Mouse (Mus musculus) neural tube, embryonic 13.5 days (tissue): ENCODE data around the gene Pxn. TPM values are rescaled to one million over a fixed set of nuclear protein-coding genes. Genes with fewer than 3 reads are reported as not detected.

ENCODE experiments used
- ATAC-seq: fragments of 200-750 bp; cut with Nextera tagmentation; 2 replicates; pipeline ENCODE4 v1.8.0; 2017; ENCODE audit warnings: low read depth, mild to moderate bottlenecking, moderate TSS enrichment, moderate library complexity
- H3K27ac ChIP-seq: fragments of 300-500 bp; sonication (generic); replicated peaks from 2 replicates; pipeline ENCODE4 v1.5.1; 2015; ENCODE audit warnings: moderate library complexity, mild to moderate bottlenecking, inconsistent platforms
- H3K27me3 ChIP-seq: fragments of 300-500 bp; sonication (generic); 2 replicates; pipeline ENCODE4 v1.6.1; 2015; ENCODE audit warnings: mild to moderate bottlenecking, inconsistent platforms
- H3K36me3 ChIP-seq: fragments of 300-500 bp; sonication (generic); 2 replicates; pipeline ENCODE4 v1.6.1; 2015; ENCODE audit warnings: mild to moderate bottlenecking, inconsistent platforms
- H3K4me1 ChIP-seq: fragments of 300-500 bp; sonication (generic); replicated peaks from 2 replicates; pipeline ENCODE4 v1.6.1; 2015; ENCODE audit warnings: inconsistent platforms
- H3K4me2 ChIP-seq: fragments of 300-500 bp; sonication (generic); 2 replicates; pipeline ENCODE4 v1.6.1; 2015; ENCODE audit warnings: inconsistent platforms, mild to moderate bottlenecking, moderate library complexity
- H3K4me3 ChIP-seq: fragments of 300-500 bp; sonication (generic); 2 replicates; pipeline ENCODE4 v1.5.1; 2015; ENCODE audit warnings: mild to moderate bottlenecking, inconsistent platforms
- H3K9ac ChIP-seq: fragments of 300-500 bp; sonication (generic); 2 replicates; pipeline ENCODE4 v1.6.1; 2015; ENCODE audit warnings: moderate library complexity, mild to moderate bottlenecking, inconsistent platforms
- H3K9me3 ChIP-seq: fragments of 300-500 bp; sonication (generic); 2 replicates; pipeline ENCODE4 v1.6.1; 2016; ENCODE audit warnings: inconsistent platforms
- whole genome bisulfite sequencing: fragments of 180-500 bp; shearing (Covaris S2); methylation state at CpG from one replicate; pipeline ENCODE4 v1.1.7; 2015; 5-methylcytosine and 5-hydroxymethylcytosine counted together
- polyA plus RNA-seq: library from polyadenylated mRNA; unstranded; fragments of >200 nt; fragmentation: Nextera tagmentation; extraction: Ambion mirVana; gene quantifications from 2 replicates; pipeline ENCODE4 v1.2.1, GENCODE M21; 2015

The Pxn gene
- polyA plus RNA-seq: 26.5 and 26.6 TPM in 2 replicates

- peak within 1 kb of the TSS; percentile 42; the same call in 1 of the 2 replicates for H3K27ac ChIP-seq
- peak; percentile 78 for ATAC-seq
- peaks cover 38% of the 10 kb centered on the region for H3K4me1 ChIP-seq
- H3K36me3 ChIP-seq: no peaks in the 10 kb centered on the region
- WGBS: under 1% methylated on average over 72 of the region's 74 CpGs
- H3K9me3 ChIP-seq: no peaks in the 10 kb centered on the region
- H3K4me2 ChIP-seq: peak within 1 kb of the TSS; percentile 81
- peak within 1 kb of the TSS; percentile 90 for H3K4me3 ChIP-seq
- H3K27me3 ChIP-seq: no peaks in the 10 kb centered on the region
- H3K9ac ChIP-seq: peak within 1 kb of the TSS; percentile 94
Observed at GRCm38 (mm10) chr5:115506454-115507201, at the start of gene Pxn. Gene Pxn, plus strand, starts transcription at chr5:115506676.

DNA sequence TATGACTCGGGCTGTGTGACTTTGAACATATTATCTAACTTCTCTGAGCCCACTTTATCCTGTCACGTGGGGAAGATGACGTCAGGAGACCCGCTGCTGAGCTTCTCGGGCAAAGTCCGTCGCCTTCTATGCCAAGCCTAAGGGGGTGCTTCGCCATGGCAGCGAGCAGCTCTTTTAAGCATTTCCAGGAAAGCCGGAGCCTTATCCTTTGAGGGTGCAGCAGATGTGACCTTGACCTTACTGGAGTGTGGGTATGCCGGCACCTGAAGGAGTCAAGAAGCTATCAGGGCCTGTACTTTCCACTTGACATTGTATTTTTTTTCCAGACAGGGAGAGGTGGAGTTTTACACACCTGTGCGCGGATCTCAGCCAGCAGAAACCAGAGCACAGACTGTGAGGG lies 47.6 kb upstream of the Pxn start:
- Histone ChIP-seq H3K4me3 (no peak overlapping the region), H3K27me3 (no peaks in the 10 kb centered on the region), H3K9ac (no peak overlapping the region), H3K27ac (no peak overlapping the region), H3K36me3 (peaks cover 11% of the 10 kb centered on the region), H3K4me2 (no peak overlapping the region), H3K4me1 (no peaks in the 10 kb centered on the region), H3K9me3 (no peaks in the 10 kb centered on the region)
- no peak for ATAC-seq
- 70% methylated on average over 13 of the region's 13 CpGs for WGBS

DNA sequence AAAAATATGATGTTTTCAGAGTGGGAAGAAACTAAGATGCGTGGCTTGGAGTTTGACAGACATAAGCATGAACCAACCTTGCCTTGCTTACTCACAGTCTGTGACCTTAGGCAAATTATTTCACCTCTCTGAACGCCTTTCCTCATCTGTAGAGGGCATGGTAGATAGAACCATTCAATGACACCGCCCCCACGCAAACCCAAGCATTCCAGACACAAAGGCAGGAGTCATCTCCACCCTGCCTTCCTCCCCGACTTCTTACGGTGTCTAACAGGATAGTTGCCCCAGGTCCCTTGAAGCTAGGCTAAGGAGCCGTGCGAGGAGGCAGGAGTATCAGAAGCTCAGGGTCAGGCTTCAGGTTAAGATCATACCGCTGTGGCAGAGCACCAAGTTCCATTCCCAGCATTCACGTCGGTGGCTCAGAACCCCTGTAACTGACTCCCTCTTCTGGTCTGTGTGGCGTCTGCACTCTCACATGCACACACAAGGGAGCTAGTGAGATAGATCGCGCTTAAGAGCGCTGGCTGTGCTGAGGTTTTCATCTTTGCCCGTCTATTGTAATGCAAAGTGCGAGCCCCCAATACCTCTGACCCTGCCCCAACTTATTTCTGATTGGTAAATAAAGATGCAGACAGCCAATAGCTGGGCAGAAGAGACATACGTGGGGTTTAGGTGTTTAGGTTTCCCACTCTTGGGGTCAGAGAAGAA lies 41.9 kb upstream of the Pxn start:
- 81% methylated on average over 18 of the region's 18 CpGs for WGBS
- Histone ChIP-seq H3K4me1 (no peaks in the 10 kb centered on the region), H3K27ac (no peak overlapping the region), H3K4me3 (no peak overlapping the region), H3K9me3 (no peaks in the 10 kb centered on the region), H3K36me3 (no peaks in the 10 kb centered on the region), H3K9ac (no peak overlapping the region), H3K4me2 (no peak overlapping the region), H3K27me3 (no peaks in the 10 kb centered on the region)
- no peak for ATAC-seq

GRCm38 (mm10) chr5:115465642-115466420 lies 40.6 kb upstream of the Pxn start, which contains the start of gene Pla2g1b:
Gene Pla2g1b, plus strand, starts transcription at chr5:115466262.
- no peak within 1 kb of the TSS for H3K27ac ChIP-seq
- 52% methylated on average over 9 of the region's 9 CpGs for WGBS
- H3K27me3 ChIP-seq: no peaks in the 10 kb centered on the region
- H3K4me3 ChIP-seq: no peak within 1 kb of the TSS
- no peaks in the 10 kb centered on the region for H3K36me3 ChIP-seq
- H3K9ac ChIP-seq: no peak within 1 kb of the TSS
- no peak for ATAC-seq
- no peaks in the 10 kb centered on the region for H3K9me3 ChIP-seq
- H3K4me2 ChIP-seq: no peak within 1 kb of the TSS
- peaks cover 4% of the 10 kb centered on the region for H3K4me1 ChIP-seq

DNA sequence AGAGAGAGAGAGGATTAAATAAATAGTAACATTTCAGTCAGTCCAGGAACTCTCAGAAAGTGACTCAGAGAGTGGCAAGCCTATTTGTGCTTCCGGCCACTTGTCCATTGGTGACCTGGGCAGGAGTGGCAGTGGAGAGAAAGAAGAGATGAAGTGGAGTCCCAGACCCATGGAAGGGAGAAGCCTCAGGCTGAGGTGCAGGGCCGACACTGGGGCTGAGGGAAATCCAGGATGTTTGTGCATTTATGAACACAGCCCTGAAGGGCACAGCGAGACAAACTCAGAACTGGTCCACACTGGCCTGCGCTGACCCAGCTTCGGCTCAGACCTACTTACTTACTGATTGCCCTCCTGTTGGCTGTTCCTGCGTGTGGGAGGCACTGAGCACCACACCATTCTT lies 36.7 kb upstream of the Pxn start:
- ATAC-seq: no peak
- no peaks in the 10 kb centered on the region for H3K36me3 ChIP-seq
- H3K4me3 ChIP-seq: no peak overlapping the region
- H3K9me3 ChIP-seq: no peaks in the 10 kb centered on the region
- H3K9ac ChIP-seq: no peak overlapping the region
- H3K27me3 ChIP-seq: no peaks in the 10 kb centered on the region
- no peak overlapping the region for H3K27ac ChIP-seq
- H3K4me1 ChIP-seq: peaks cover 6% of the 10 kb centered on the region
- no peak overlapping the region for H3K4me2 ChIP-seq
- 73% methylated on average over 6 of the region's 6 CpGs for whole genome bisulfite sequencing

- H3K9me3 ChIP-seq: no peaks in the 10 kb centered on the region
- H3K4me1 ChIP-seq: peaks cover 14% of the 10 kb centered on the region
- H3K9ac ChIP-seq: 0 out of 2 replicates have a peak overlapping the region, but pooled peaks have one; percentile 26
- H3K27me3 ChIP-seq: no peaks in the 10 kb centered on the region
- peak overlapping the region; percentile 40 for H3K4me2 ChIP-seq
- 0 out of 2 replicates have a peak overlapping the region, but pooled peaks have one; percentile 46 for H3K27ac ChIP-seq
- 29% methylated on average over 20 of the region's 20 CpGs for WGBS
- peak overlapping the region; percentile 18 for H3K4me3 ChIP-seq
- no peaks in the 10 kb centered on the region for H3K36me3 ChIP-seq
- peak; percentile 44 for ATAC-seq
Observed at GRCm38 (mm10) chr5:115470766-115471531, 35.5 kb upstream of the Pxn start.

GRCm38 (mm10) chr5:115473191-115473590 lies 33.3 kb upstream of the Pxn start:
- H3K4me1 ChIP-seq: peaks cover 18% of the 10 kb centered on the region
- ATAC-seq: no peak
- WGBS: 76% methylated on average over 10 of the region's 10 CpGs
- H3K9ac ChIP-seq: no peak overlapping the region
- H3K9me3 ChIP-seq: no peaks in the 10 kb centered on the region
- no peak overlapping the region for H3K4me3 ChIP-seq
- H3K36me3 ChIP-seq: peaks cover 11% of the 10 kb centered on the region; the same call in 1 of the 2 replicates
- H3K27me3 ChIP-seq: no peaks in the 10 kb centered on the region
- H3K4me2 ChIP-seq: no peak overlapping the region
- no peak overlapping the region for H3K27ac ChIP-seq

- Histone ChIP-seq H3K4me2 (no peak overlapping the region), H3K27ac (no peak overlapping the region), H3K9me3 (no peaks in the 10 kb centered on the region), H3K4me1 (peaks cover 18% of the 10 kb centered on the region), H3K9ac (no peak overlapping the region), H3K4me3 (no peak overlapping the region), H3K27me3 (no peaks in the 10 kb centered on the region), H3K36me3 (peaks cover 12% of the 10 kb centered on the region)
- no peak for ATAC-seq
- 75% methylated on average over 22 of the region's 22 CpGs for WGBS
Observed at GRCm38 (mm10) chr5:115474174-115474828, 32.2 kb upstream of the Pxn start.

GRCm38 (mm10) chr5:115475337-115476106 lies 31.0 kb upstream of the Pxn start:
- no peaks in the 10 kb centered on the region; the same call in 1 of the 2 replicates for H3K27me3 ChIP-seq
- peaks cover 23% of the 10 kb centered on the region for H3K4me1 ChIP-seq
- H3K4me3 ChIP-seq: peak overlapping the region; percentile 38
- peaks cover 15% of the 10 kb centered on the region for H3K36me3 ChIP-seq
- ATAC-seq: peak; percentile 83
- H3K4me2 ChIP-seq: peak overlapping the region; percentile 57
- WGBS: 22% methylated on average over 22 of the region's 22 CpGs
- H3K9ac ChIP-seq: peak overlapping the region; percentile 65
- H3K9me3 ChIP-seq: no peaks in the 10 kb centered on the region
- no peak overlapping the region for H3K27ac ChIP-seq

DNA sequence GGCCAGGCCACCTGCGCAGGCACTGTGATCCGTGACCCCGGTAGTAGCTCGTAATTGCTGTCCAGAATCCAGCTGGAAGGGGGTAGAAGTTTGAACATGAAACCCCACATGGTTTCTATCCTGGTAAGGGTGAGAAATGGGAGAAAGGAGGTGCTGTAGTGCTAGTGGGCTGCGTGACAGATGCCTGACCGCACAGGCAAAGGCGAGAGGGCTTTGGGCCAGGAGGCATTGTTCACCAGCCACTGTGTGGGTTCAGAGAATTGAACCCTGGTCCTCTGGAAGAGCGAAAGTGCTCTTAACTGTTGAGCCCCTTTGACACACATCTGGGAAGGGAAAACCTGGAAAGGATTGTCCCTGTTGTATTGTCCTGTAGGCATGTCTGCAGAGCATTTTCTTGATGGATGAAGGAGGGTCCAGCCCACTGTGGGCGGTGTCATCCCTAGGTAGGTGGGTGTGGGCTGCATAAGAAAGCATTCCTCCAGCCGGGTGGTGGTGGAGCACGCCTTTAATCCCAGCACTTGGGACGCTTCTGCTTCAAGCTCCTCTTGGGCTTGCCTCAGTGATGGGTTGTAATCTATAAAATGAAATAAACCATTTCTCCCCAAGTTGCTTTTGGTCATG lies 30.3 kb upstream of the Pxn start:
- Histone ChIP-seq H3K27ac (no peak overlapping the region), H3K9me3 (no peaks in the 10 kb centered on the region), H3K4me3 (peak overlapping the region; percentile 38), H3K9ac (peak overlapping the region; percentile 65), H3K4me2 (peak overlapping the region; percentile 57), H3K36me3 (peaks cover 15% of the 10 kb centered on the region), H3K4me1 (peaks cover 17% of the 10 kb centered on the region), H3K27me3 (no peaks in the 10 kb centered on the region; the same call in none of the 2 replicates)
- 39% methylated on average over 12 of the region's 12 CpGs for whole genome bisulfite sequencing
- ATAC-seq: peak; percentile 64
